Mouse (Mus musculus) bone marrow macrophage, adult 2 months (primary cell): ENCODE data around the gene Gjb3.

Source experiments
- CTCF ChIP-seq: IDR thresholded peaks from 2 replicates; pipeline ENCODE4 v1.5.1; 2012; ENCODE audit warnings: low read depth, mild to moderate bottlenecking, low read length, moderate library complexity
- POLR2A ChIP-seq: IDR thresholded peaks from 2 replicates; pipeline ENCODE4 v1.6.1; 2012; ENCODE audit warnings: mild to moderate bottlenecking, low read depth, low read length, borderline replicate concordance

GRCm38 (mm10) chr4:127328378-127328777 is 2.3 kb downstream of the Gjb3 start:
- TF ChIP-seq CTCF: no peak
- TF ChIP-seq POLR2A: no peak
